In the genomic region with DNA sequence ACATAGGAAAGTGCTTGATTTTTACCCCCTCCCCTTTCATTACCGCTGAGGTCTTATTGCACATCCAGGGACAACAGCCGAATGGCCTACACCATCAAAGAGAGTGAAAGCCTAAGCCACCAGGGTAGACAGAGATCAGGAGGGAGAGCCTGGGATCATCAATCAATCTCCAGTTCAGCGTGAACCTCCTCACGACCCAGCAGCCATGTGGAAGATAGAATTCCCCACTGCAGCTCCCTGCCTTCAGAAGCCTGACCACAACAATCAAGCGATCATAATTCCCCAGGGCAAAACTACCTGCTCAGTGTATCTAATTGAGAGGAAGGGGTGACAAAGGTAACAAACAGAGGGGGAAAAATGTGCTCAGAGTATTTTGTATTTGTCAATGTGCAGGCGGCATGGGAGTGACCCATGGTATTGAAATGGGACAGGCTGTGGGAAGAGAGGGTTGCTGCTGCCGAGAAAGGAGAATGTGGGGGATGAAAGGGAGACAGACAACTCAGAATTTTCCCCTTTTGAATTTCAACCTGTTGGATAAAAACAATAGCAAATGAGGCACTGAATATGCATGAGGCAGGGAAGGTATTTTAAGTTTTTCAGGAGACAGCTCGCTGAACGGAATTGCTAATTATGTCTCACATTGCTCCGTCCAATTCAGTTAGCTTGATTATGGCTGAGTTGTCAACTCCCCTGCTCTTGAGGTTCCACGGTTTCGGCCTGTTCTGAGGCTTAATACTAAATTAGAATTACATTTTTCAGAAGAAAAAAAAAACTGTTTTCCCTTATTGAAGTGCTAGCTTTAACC, we compare ENCODE assay signal across 11 mouse cellular contexts.
DNase-seq lines count a peak whose midpoint lies in the region; ATAC-seq lines count a peak whose summit lies in the region.
"Had no signal": no experiment of that assay in that cellular context is flagged by ENCODE, and none has a peak within 500 bp of the region (broad histone marks: within the 10 kb centered on the region; RNA-seq: fewer than 3 reads in every experiment).

No protein-coding gene starts in this region.

- no peaks in the 10 kb centered on the region for H3K27me3 ChIP-seq in kidney, embryonic 16.5 days (ENCODE audit: insufficient read depth, low read length)
- no peaks in the 10 kb centered on the region for H3K27me3 ChIP-seq in forebrain, embryonic 10.5 days (ENCODE audit: poor library complexity, severe bottlenecking)
- H3K27me3 ChIP-seq in hindbrain, embryonic 16.5 days (replicated peaks; ENCODE audit: control insufficient read depth, insufficient read depth, low read length), result no peaks in the 10 kb centered on the region
- no peaks in the 10 kb centered on the region for H3K27me3 ChIP-seq in neural tube, embryonic 13.5 days

- no peaks in the 10 kb centered on the region for H3K9me3 ChIP-seq in kidney, embryonic 16.5 days (ENCODE audit: low read length)
- H3K9me3 ChIP-seq in forebrain, embryonic 10.5 days, result no peaks in the 10 kb centered on the region
- H3K9me3 ChIP-seq in hindbrain, embryonic 16.5 days (ENCODE audit: control insufficient read depth, low read length), result peaks cover 2% of the 10 kb centered on the region; the same call in 1 of the 2 replicates
- no peaks in the 10 kb centered on the region for H3K9me3 ChIP-seq in neural tube, embryonic 13.5 days

- no peaks in the 10 kb centered on the region; the same call in 1 of the 2 replicates for H3K4me1 ChIP-seq in kidney, embryonic 16.5 days (ENCODE audit: insufficient read depth, low read length)
- peaks cover 28% of the 10 kb centered on the region for H3K4me1 ChIP-seq in forebrain, embryonic 10.5 days
- H3K4me1 ChIP-seq in hindbrain, embryonic 16.5 days (ENCODE audit: control insufficient read depth, insufficient read depth, low read depth, low read length), result peaks cover 10% of the 10 kb centered on the region
- peaks cover 17% of the 10 kb centered on the region for H3K4me1 ChIP-seq in neural tube, embryonic 13.5 days (replicated peaks)

- 17% methylated on average over 12 of the region's 12 CpGs for WGBS in kidney, embryonic 16.5 days
- 17% methylated on average over 12 of the region's 12 CpGs for WGBS in forebrain, embryonic 10.5 days
- WGBS in hindbrain, embryonic 16.5 days, result 13% methylated on average over 12 of the region's 12 CpGs
- WGBS in neural tube, embryonic 13.5 days, result 11% methylated on average over 12 of the region's 12 CpGs

- no peak overlapping the region for H3K4me2 ChIP-seq in kidney, embryonic 16.5 days (replicated peaks; ENCODE audit: low read depth, low read length)
- peak overlapping the region; percentile 16; the same call in 1 of the 2 replicates for H3K4me2 ChIP-seq in hindbrain, embryonic 16.5 days (ENCODE audit: low read length)
- 0 out of 2 replicates have a peak overlapping the region, but pooled peaks have one; percentile 11 for H3K4me2 ChIP-seq in neural tube, embryonic 13.5 days
- H3K4me2 ChIP-seq: lung, embryonic 14.5 days had no signal

- intact Hi-C loops in gastrocnemius, postnatal 36 days (cut with DNase I), result no loop called here
- intact Hi-C loops in gastrocnemius, postnatal 14 days (cut with DNase I; ENCODE audit: low total_unique reads), result no loop called here

- H3K4me3 ChIP-seq in kidney, embryonic 16.5 days (ENCODE audit: low read length), result no peak overlapping the region
- H3K4me3 ChIP-seq in forebrain, embryonic 10.5 days, result peak overlapping the region; percentile 25; the same call in 1 of the 2 replicates
- H3K4me3 ChIP-seq in hindbrain, embryonic 16.5 days (ENCODE audit: low read length), result no peak overlapping the region
- no peak overlapping the region for H3K4me3 ChIP-seq in neural tube, embryonic 13.5 days

- no peak for DNase-seq in kidney, adult 18-20 months
- DNase-seq in forebrain, embryonic 10.5 days (ENCODE audit: extremely low spot score, low spot score), result no peak
- no peak for DNase-seq in gastrocnemius, postnatal 36 days
- no peak for DNase-seq in spleen, adult 18-20 months
- no peak for DNase-seq in gastrocnemius, postnatal 14 days
- DNase-seq: adrenal gland, postnatal 14 days; cerebellum, postnatal 25 days; lung, embryonic 14.5 days had no signal

- no peaks in the 10 kb centered on the region for H3K36me3 ChIP-seq in kidney, embryonic 16.5 days (ENCODE audit: insufficient read depth, low read length)
- no peaks in the 10 kb centered on the region for H3K36me3 ChIP-seq in forebrain, embryonic 10.5 days (replicated peaks)
- H3K36me3 ChIP-seq in hindbrain, embryonic 16.5 days (ENCODE audit: control insufficient read depth, insufficient read depth, low read length), result no peaks in the 10 kb centered on the region
- no peaks in the 10 kb centered on the region for H3K36me3 ChIP-seq in neural tube, embryonic 13.5 days

- no peak overlapping the region for H3K9ac ChIP-seq in kidney, embryonic 16.5 days (replicated peaks; ENCODE audit: low read length)
- no peak overlapping the region for H3K9ac ChIP-seq in hindbrain, embryonic 16.5 days (ENCODE audit: low read depth, low read length)
- H3K9ac ChIP-seq in neural tube, embryonic 13.5 days, result no peak overlapping the region
- H3K9ac ChIP-seq: lung, embryonic 14.5 days had no signal

- ATAC-seq in kidney, embryonic 16.5 days (ENCODE audit: low FRiP score, low TSS enrichment), result peak; percentile 69
- ATAC-seq in hindbrain, embryonic 16.5 days, result no peak
- ATAC-seq in neural tube, embryonic 13.5 days (ENCODE audit: low read depth), result peak; percentile 69; the same call in 1 of the 2 replicates

- no peak overlapping the region for H3K27ac ChIP-seq in kidney, embryonic 16.5 days (ENCODE audit: low read length)
- H3K27ac ChIP-seq in forebrain, embryonic 10.5 days, result peak overlapping the region; percentile 71
- H3K27ac ChIP-seq in hindbrain, embryonic 16.5 days (ENCODE audit: low read depth, low read length), result no peak overlapping the region
- no peak overlapping the region for H3K27ac ChIP-seq in neural tube, embryonic 13.5 days (replicated peaks)
